Mouse (Mus musculus) liver, adult 2 months (tissue): ENCODE measurements at regions not wholly inside any gene's neighbourhood (a gene's known extent, or its start where the extent isn't known, plus 50 kb on each side); places are given as distances from the start of the nearest gene placed in this dataset.

ENCODE experiments used
- DNase-seq: peaks from one replicate; pipeline ENCODE4 v3.0.0-alpha.2; 2011; ENCODE audit warnings: low read depth, low spot score; ENCODE audit errors: extremely low read depth
- H3K27ac ChIP-seq: fragments of 200-500 bp; replicated peaks from 2 replicates; pipeline ENCODE4 v1.5.1; 2012; ENCODE audit warnings: low read depth, mild to moderate bottlenecking, control low read depth, inconsistent platforms, low read length; ENCODE audit not compliant: insufficient read depth
- H3K27me3 ChIP-seq: fragments of 200-500 bp; 2 replicates; pipeline ENCODE4 v1.6.1; 2012; ENCODE audit warnings: mild to moderate bottlenecking, moderate library complexity, low read length, inconsistent platforms; ENCODE audit not compliant: control insufficient read depth, insufficient read depth
- H3K36me3 ChIP-seq: fragments of 200-500 bp; 2 replicates; pipeline ENCODE4 v1.6.1; 2012; ENCODE audit warnings: low read length, inconsistent platforms; ENCODE audit not compliant: control insufficient read depth, insufficient read depth
- H3K4me1 ChIP-seq: fragments of 200-500 bp; 2 replicates; pipeline ENCODE4 v1.6.1; 2011; ENCODE audit warnings: low read length; ENCODE audit not compliant: control insufficient read depth, insufficient read depth
- H3K4me3 ChIP-seq: fragments of 200-500 bp; 2 replicates; pipeline ENCODE4 v1.5.1; 2011; ENCODE audit warnings: low read depth, mild to moderate bottlenecking, control low read depth, low read length, moderate library complexity; ENCODE audit not compliant: insufficient read depth
- H3K79me2 ChIP-seq: fragments of 200-500 bp; 2 replicates; pipeline ENCODE4 v1.6.1; 2012; ENCODE audit warnings: inconsistent platforms, mild to moderate bottlenecking, low read length, moderate library complexity; ENCODE audit not compliant: control insufficient read depth, insufficient read depth
- H3K9ac ChIP-seq: fragments of 200-500 bp; 2 replicates; pipeline ENCODE4 v1.6.1; 2012; ENCODE audit warnings: low read depth, mild to moderate bottlenecking, control low read depth, inconsistent platforms, low read length
- CTCF ChIP-seq: fragments of 200-500 bp; IDR thresholded peaks from 2 replicates; pipeline ENCODE4 v1.5.1; 2011; ENCODE audit warnings: low read depth, low read length, control low read depth
- POLR2A ChIP-seq: fragments of 200-500 bp; IDR thresholded peaks from 2 replicates; pipeline ENCODE4 v1.6.1; 2011; ENCODE audit warnings: low read length, control low read depth; ENCODE audit not compliant: insufficient read depth; ENCODE audit errors: extremely low read depth
- WGBS: fragments of 180-500 bp; shearing (Covaris S2); methylation state at CpG from one replicate; pipeline ENCODE4 v1.1.7; 2018; 5-methylcytosine and 5-hydroxymethylcytosine counted together

DNA sequence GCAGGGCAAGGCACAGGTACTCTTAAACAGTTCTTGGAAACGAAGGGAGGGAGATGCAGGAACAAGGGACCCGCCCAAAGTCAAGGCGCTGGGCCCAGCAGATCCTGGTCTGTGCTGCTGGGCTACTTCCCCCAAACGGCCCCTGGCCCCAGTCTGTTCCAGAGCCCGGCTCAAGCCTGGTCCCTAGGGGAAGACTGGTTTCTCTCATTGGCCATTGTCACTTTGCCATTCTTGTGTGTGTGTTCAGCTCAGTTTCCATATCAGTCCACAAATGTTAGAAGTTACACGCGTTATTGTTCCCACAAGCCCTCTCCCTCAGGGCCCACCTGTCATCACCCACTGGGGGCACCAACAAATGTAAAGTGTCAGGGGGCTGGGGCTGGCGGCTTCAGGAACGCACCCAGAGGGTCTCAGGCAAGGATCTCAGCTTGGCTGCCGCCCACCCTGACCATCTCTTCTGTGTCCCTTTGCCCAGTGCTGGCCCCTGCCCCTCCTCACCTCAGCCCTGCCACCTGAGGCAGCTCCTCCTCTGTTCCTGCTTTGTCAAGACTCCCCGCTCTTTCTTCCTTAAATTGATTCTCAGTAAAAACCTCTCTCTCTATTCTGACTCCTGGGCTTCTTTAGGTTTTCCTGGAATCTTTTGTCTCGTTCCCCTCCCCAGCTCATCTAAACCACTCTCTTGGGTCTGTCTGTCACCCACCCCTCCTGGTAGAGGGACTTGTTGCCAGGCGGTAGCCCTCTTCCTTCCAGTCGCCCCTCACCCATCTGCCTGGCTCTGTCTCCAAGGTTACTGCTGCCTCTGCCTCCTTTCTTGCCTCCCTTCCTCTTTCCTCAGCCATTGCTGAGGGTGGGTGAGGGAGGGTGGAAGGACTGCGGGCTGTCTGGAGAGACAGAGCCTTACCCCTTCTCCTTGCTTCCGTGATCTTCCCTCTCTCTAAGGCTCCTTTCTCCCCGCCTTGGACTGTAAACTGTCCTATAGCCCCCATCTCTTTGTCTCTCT is 69.2 kb upstream of the 4931429L15Rik start:
- Histone ChIP-seq H3K27me3 (peaks cover 4% of the 10 kb centered on the region), H3K27ac (no peak overlapping the region), H3K9ac (0 out of 2 replicates have a peak overlapping the region, but pooled peaks have one; percentile 15), H3K79me2 (no peaks in the 10 kb centered on the region), H3K36me3 (no peaks in the 10 kb centered on the region), H3K4me3 (no peak overlapping the region; the same call in 1 of the 2 replicates), H3K4me1 (no peaks in the 10 kb centered on the region)
- DNase-seq = no peak
- TF ChIP-seq POLR2A (no peak), CTCF (no peak)
- WGBS = 49% methylated on average over 17 of the region's 17 CpGs

DNA sequence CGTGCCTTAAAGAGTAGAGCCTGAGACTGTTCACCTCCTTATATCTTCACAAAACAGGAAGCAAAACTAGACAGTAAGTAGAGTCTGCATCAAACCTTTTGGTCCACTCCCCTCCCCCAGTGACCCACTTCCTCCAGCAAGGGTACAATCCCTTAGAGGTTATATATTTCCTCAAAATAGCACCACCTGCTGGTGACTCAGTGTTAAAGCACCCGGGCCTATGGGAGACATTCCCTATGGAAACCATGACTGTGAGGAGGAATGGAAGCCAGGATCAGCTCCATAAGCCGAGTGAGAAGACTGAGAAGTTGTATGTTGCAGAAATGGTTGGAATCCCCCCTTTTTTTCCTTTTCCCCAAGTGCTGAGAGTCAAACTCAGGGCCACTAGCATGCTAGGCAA is 66.5 kb upstream of the 4931429L15Rik start:
- Histone ChIP-seq H3K9ac (no peak overlapping the region), H3K36me3 (no peaks in the 10 kb centered on the region), H3K27me3 (peaks cover 3% of the 10 kb centered on the region), H3K4me3 (no peak overlapping the region), H3K79me2 (no peaks in the 10 kb centered on the region), H3K27ac (no peak overlapping the region), H3K4me1 (no peaks in the 10 kb centered on the region)
- TF ChIP-seq CTCF (no peak), POLR2A (no peak)
- 92% methylated on average over 3 of the region's 3 CpGs for WGBS
- no peak for DNase-seq

DNA sequence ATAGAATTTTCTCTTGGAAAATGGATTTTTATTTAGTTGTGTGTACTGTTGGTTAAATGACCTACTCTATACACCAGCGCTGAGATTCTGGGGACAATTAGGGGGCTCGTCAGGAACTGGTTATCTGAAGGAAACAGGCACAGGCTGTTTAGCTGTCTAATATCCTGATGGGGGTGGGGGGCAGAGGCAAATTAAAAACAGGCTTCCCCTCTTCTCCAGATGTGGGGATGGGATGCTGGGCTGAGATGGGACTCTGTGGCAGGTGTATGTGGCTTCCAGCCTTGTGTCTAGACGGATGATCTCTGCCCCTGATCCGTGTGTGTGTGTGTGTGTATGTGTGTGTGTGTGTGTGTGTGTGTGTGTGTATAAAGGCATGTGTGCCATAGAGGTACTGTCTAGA is 61.6 kb upstream of the 4931429L15Rik start:
- Histone ChIP-seq H3K79me2 (no peaks in the 10 kb centered on the region), H3K27me3 (0 out of 2 replicates have a peak, but pooled peaks cover 4% of the 10 kb centered on the region), H3K4me1 (no peaks in the 10 kb centered on the region), H3K4me3 (no peak overlapping the region), H3K9ac (no peak overlapping the region), H3K27ac (peak overlapping the region; percentile 75; the same call in 1 of the 2 replicates), H3K36me3 (no peaks in the 10 kb centered on the region)
- DNase-seq = no peak
- WGBS = 45% methylated on average over 4 of the region's 4 CpGs
- TF ChIP-seq CTCF (no peak), POLR2A (no peak)

- H3K79me2 ChIP-seq = no peaks in the 10 kb centered on the region
- peak overlapping the region; percentile 75 for H3K27ac ChIP-seq
- H3K4me3 ChIP-seq = peak overlapping the region; percentile 42
- DNase-seq = peak; percentile 8
- H3K27me3 ChIP-seq = 0 out of 2 replicates have a peak, but pooled peaks cover 4% of the 10 kb centered on the region
- no peak for TF ChIP-seq POLR2A
- no peak for TF ChIP-seq CTCF
- no peaks in the 10 kb centered on the region for H3K4me1 ChIP-seq
- 72% methylated on average over 11 of the region's 11 CpGs for WGBS
- H3K36me3 ChIP-seq = no peaks in the 10 kb centered on the region
- H3K9ac ChIP-seq = no peak overlapping the region
These were observed 59.7 kb upstream of the 4931429L15Rik start for GRCm38 (mm10) chr9:46379453-46379852.

DNA sequence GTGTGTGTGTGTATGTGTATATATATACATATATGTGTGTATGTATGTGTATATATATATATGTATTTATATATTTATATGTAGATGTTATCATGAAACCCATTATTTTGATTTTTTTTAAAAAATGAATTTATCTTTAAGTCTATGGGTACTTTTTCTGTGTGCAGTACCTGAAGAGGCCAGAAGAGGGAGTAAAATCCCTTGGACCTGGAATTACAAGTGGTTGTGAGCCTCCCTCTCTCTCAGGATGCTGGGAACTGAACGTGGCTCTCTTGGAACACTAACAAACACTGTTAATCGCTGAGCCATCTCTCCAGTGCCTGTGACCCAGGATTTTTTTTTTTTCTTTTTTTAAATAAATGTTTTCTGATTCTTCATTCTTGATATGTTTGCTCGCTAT is 58.6 kb upstream of the 4931429L15Rik start:
- DNase-seq = no peak
- Histone ChIP-seq H3K4me1 (no peaks in the 10 kb centered on the region), H3K36me3 (no peaks in the 10 kb centered on the region), H3K27ac (no peak overlapping the region), H3K4me3 (no peak overlapping the region), H3K27me3 (0 out of 2 replicates have a peak, but pooled peaks cover 4% of the 10 kb centered on the region), H3K9ac (no peak overlapping the region), H3K79me2 (no peaks in the 10 kb centered on the region)
- no peak for TF ChIP-seq POLR2A
- 78% methylated on average over 3 of the region's 3 CpGs for WGBS
